Mouse (Mus musculus): Measurements from ENCODE around the gene Clhc1. TPM values are rescaled to one million over a fixed set of nuclear protein-coding genes. Genes with fewer than 3 reads are reported as not detected.

The Clhc1 gene
- polyA plus RNA-seq, 1 experiment from 2014 or later = 0.09 TPM

- DNase-seq (ENCODE audit: low spot score) = no peak
Measured at GRCm38 (mm10) chr11:29560990-29561389, 13.2 kb downstream of the Clhc1 start.

- no peak for DNase-seq (ENCODE audit: low spot score)
Measured at GRCm38 (mm10) chr11:29563406-29563805, 15.7 kb downstream of the Clhc1 start.

GRCm38 (mm10) chr11:29571536-29571935, 23.8 kb downstream of the Clhc1 start:
- no peak for DNase-seq (ENCODE audit: low spot score)

- no peak for DNase-seq (ENCODE audit: low spot score)
Measured at GRCm38 (mm10) chr11:29572656-29573055, 24.9 kb downstream of the Clhc1 start.

- DNase-seq (ENCODE audit: low spot score) = peak; percentile 3
Measured at GRCm38 (mm10) chr11:29579610-29580009, 31.9 kb downstream of the Clhc1 start.

DNA sequence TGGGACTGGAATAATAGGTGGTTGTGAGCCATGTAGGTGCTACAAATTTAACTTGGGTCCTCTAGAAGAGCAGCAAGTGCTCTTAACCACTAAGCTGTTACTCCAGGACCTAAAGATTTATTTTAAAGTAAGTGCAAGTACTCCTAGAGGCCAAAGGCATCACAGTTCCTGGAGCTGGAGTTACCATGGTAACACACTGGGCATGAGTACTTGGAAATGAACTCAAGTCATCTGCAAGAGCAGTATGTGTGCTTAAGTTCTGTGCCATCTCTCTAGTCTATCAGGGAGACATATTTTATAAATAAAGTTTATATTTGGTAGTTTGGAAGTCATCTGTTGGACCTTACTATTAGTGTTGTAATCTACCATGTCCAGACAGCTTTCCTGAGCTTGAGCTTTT, 47.5 kb downstream of the Clhc1 start:
- no peak for DNase-seq (ENCODE audit: low spot score)

DNA sequence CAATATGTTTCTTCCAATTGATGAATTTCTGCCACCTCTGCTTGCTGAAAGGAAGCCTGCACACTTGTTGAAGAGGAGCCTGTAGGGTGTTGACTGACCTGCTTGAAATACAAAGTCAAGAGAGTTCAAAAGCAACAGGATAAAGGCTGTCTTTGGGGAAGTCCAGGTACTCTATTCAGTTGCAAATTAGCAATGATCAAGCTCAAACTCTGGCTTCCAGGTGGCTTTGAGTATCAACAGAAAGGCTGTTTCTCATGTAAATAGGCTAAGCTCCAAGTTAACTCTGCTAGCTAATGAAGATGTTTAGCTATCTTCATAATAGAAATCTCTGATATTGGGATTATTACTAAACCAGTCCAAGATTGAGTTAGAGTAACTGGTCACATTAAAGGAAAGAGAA, 49.4 kb downstream of the Clhc1 start:
- no peak for DNase-seq (ENCODE audit: low spot score)

GRCm38 (mm10) chr11:29599000-29599399, 51.2 kb downstream of the Clhc1 start:
- no peak for DNase-seq (ENCODE audit: low spot score)

DNA sequence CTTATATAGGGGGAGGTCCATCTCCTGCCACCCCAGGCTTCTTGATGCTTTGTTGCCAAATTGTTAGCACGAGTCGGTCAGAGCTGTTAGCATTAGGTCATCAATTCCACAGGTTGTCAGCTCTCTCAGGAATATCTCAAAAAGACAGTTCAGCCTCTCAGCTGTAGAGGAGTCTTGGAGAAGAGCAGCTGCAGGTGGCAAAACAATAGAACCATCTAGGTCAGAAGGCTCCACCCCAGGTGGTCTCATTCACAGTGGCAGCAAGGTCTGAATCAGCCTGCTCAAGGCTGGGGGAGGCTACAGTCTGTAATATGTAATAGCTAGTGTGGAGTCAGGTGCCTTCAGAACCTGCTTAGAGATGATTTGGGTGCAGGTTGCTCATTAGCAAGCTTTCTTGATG, 55.8 kb downstream of the Clhc1 start:
- DNase-seq (ENCODE audit: low spot score) = no peak

DNA sequence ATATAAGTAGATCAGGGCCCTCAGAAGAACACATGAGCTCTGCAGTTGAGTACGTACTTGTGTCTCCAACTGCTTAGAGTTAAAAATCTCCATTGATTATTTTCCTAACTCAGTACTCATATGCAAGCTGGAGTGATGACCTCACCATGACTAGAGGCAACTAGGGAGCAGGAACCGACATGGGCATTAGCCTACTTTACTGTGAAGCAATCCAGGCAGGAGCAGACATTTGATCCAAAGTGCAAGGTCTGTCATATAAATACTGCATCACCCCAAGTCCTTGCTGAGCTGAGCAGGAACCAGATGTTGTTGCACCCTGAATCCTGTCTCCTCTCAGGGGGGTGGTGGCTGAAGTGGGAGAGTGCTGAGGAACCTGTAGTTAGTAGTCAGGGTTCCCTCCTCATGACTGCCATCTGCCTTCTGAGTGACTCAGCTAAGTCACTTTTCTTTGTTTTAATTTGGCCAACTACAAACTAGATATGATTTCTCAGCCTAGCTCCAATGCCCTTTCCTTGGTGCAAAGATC, 59.8 kb downstream of the Clhc1 start:
- DNase-seq (ENCODE audit: low spot score) = no peak

- no peak for DNase-seq (ENCODE audit: low spot score)
Measured at GRCm38 (mm10) chr11:29609756-29610468, 62.2 kb downstream of the Clhc1 start.

DNA sequence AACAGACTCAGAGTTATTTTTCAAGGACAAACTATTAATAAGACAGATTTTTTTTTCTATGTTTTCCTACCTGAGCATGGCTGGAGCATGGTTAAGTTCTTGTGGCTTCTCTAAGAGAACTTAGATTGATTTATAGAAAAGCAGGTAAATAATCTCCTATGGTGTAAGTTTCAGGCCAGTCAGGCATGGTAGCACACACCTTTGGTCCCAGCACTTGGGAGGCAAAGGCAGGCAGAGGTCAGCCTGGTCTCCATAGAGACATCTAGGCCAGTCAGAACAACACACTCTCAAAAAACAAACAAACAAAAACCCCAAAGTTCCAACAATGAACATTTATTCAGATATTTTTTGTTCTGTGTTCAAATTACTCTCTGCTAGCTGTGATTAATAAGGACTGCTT, 64.3 kb downstream of the Clhc1 start:
- DNase-seq (ENCODE audit: low spot score) = no peak

DNA sequence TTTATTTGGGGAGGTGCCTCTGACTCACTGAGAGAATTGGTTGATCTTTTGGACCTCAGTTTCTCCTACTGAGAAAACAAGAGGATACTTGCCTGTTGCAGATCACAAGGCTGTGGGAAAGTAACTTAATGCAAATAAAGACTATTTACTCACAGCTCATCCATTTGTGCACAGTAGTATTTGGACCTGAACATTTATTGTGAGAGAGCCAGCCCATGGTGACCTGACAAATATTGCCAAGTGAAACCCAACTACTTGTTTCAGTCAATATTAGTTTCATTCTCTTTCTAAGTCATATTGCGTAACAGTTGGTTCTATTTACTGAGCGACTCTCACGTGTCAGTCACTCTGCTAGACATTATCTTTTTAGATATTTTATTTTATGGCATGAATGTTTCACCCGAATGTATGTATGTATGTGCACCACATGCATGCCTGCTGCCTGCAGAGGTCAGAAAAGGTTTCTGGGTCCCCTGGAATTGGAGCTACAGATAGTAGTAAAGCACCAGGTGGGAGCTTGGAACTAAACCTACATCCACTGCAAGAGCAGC, 65.5 kb downstream of the Clhc1 start:
- no peak for DNase-seq (ENCODE audit: low spot score)

GRCm38 (mm10) chr11:29614217-29614924, 66.6 kb downstream of the Clhc1 start:
- no peak for DNase-seq (ENCODE audit: low spot score)

GRCm38 (mm10) chr11:29622030-29622790, 74.5 kb downstream of the Clhc1 start:
- no peak for DNase-seq (ENCODE audit: low spot score)

DNA sequence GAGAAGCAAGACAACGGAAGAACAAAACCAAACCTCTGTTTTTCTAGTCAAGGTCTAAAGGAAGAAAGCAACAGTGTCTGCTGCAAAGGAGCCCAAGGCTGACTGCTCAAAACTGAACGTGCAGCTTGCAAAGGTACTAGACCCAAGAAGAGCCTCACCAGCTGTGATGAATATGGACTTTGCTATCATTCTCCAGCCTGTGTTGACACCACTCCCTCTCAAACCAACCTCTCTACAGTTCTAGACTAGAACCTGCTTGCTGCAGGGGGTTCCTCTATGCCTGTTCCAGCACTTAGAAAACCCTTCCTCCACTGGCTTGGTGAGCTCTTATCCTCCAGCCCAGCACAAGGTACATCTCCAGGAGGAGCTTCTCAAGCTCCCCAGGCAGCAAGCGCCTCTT, 75.6 kb downstream of the Clhc1 start:
- DNase-seq (ENCODE audit: low spot score) = no peak

DNA sequence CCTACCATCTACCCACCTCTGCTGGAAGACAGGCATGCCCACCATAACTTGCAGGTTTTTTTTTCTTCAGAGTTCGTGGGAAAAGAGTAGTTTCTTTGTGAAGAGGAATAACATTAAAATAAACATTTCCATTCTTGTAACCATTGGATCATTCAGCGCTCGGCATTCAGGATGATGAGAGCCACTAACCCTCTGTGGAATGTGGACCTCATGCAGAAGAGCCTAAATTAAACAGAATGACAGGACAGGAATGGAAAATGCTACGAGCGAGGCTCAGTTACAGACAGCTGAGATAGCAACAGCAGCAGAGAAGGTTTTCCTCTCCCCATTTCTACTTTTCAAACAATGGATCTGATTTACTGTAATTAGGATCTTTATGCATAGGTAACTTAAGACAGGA, 78.8 kb downstream of the Clhc1 start:
- no peak for DNase-seq (ENCODE audit: low spot score)

GRCm38 (mm10) chr11:29627706-29628105, 80.0 kb downstream of the Clhc1 start:
- no peak for DNase-seq (ENCODE audit: low spot score)
